Mouse (Mus musculus): Measurements from ENCODE around the gene Ppfia2.

GRCm38 (mm10) chr10:106610222-106610621 is 140.1 kb downstream of the Ppfia2 start:
- TF ChIP-seq POLR2A (IDR thresholded peaks at IDR 0.05; ENCODE audit: insufficient read depth, low read depth, low read length): no peak
- no peak for TF ChIP-seq EP300 (IDR thresholded peaks at IDR 0.05; ENCODE audit: insufficient read depth, low read depth, low read length)
- no peak for TF ChIP-seq CTCF (IDR thresholded peaks at IDR 0.05)

Data from heart, adult 2 months (tissue).